Mouse (Mus musculus) C2C12 (cell line): ENCODE data around the gene Gls. TPM values are rescaled to one million over a fixed set of nuclear protein-coding genes. Genes with fewer than 3 reads are reported as not detected.
A peak's percentile ranks its signal among the peaks of the same experiment; 100 is the strongest.

Experiments
- H3K27me3 ChIP-seq: one replicate; pipeline ENCODE4 v1.6.1; 2011; ENCODE audit not compliant: control insufficient read depth, insufficient read depth, insufficient read length
- H3K36me3 ChIP-seq: one replicate; pipeline ENCODE4 v1.6.1; 2011; ENCODE audit not compliant: control insufficient read depth, insufficient read depth
- H3K4me3 ChIP-seq: one replicate; pipeline ENCODE4 v1.5.1; 2011; ENCODE audit warnings: mild to moderate bottlenecking, control low read depth; ENCODE audit not compliant: poor library complexity, insufficient read depth, severe bottlenecking
- H3K79me2 ChIP-seq: one replicate; pipeline ENCODE4 v1.6.1; 2011; ENCODE audit not compliant: control insufficient read depth, insufficient read depth
- H3K79me3 ChIP-seq: one replicate; pipeline ENCODE4 v1.6.1; 2011; ENCODE audit warnings: low read depth, control low read depth
- H3ac ChIP-seq: one replicate; pipeline ENCODE3; 2011; ENCODE audit warnings: low read depth; ENCODE audit not compliant: control insufficient read depth, insufficient read length
- CEBPB ChIP-seq: IDR thresholded peaks from one replicate; pipeline ENCODE4 v1.6.1; 2011; ENCODE audit warnings: low read depth, mild to moderate bottlenecking, control low read depth, moderate library complexity
- CTCF ChIP-seq: IDR thresholded peaks from one replicate; pipeline ENCODE4 v1.5.1; 2011; ENCODE audit not compliant: control insufficient read depth, insufficient read depth, insufficient read length
- FOSL1 ChIP-seq: IDR thresholded peaks from one replicate; pipeline ENCODE4 v1.8.0; 2011; ENCODE audit warnings: mild to moderate bottlenecking, low read length; ENCODE audit not compliant: poor library complexity, insufficient read depth, severe bottlenecking
- MAX ChIP-seq: IDR thresholded peaks from one replicate; pipeline ENCODE4 v1.6.1; 2011; ENCODE audit warnings: mild to moderate bottlenecking, control low read depth
- MYOD1 ChIP-seq: IDR thresholded peaks from one replicate; pipeline ENCODE4 v1.6.1; 2011; ENCODE audit warnings: low read depth; ENCODE audit not compliant: control insufficient read depth, insufficient read length
- MYOG ChIP-seq: IDR thresholded peaks from one replicate; pipeline ENCODE4 v1.6.1; 2011; ENCODE audit not compliant: control insufficient read depth, insufficient read length; ENCODE audit errors: extremely low read depth
- USF1 ChIP-seq: IDR thresholded peaks from one replicate; pipeline ENCODE4 v1.6.1; 2011; ENCODE audit warnings: low read depth, mild to moderate bottlenecking, control low read depth, moderate library complexity
- long read RNA-seq, 2 experiments: library from polyadenylated mRNA; unstranded; transcript quantifications; one replicate each; pipeline ENCODE4 v2.0.0; 2019 to 2020
- polyA plus RNA-seq: library from polyadenylated mRNA; unstranded; fragments of >200 nt; fragmentation: generic; extraction: Trizol; gene quantifications from one replicate; pipeline ENCODE4 v1.2.1, GENCODE M21; 2012; ENCODE audit warnings: missing spikeins

Gene Gls
- 22.0 TPM for polyA plus RNA-seq
- long read RNA-seq, experiment 1, partial matches to known transcripts: 0 of 10 reads
- long read RNA-seq, experiment 1, other reads (novel, unspliced or antisense): 10 of 10 reads
- long read RNA-seq, experiment 2, full-length matches to known transcripts: 4 of 14 reads
- long read RNA-seq, experiment 2, partial matches to known transcripts: 6 of 14 reads
- long read RNA-seq, experiment 2, other reads (novel, unspliced or antisense): 4 of 14 reads

DNA sequence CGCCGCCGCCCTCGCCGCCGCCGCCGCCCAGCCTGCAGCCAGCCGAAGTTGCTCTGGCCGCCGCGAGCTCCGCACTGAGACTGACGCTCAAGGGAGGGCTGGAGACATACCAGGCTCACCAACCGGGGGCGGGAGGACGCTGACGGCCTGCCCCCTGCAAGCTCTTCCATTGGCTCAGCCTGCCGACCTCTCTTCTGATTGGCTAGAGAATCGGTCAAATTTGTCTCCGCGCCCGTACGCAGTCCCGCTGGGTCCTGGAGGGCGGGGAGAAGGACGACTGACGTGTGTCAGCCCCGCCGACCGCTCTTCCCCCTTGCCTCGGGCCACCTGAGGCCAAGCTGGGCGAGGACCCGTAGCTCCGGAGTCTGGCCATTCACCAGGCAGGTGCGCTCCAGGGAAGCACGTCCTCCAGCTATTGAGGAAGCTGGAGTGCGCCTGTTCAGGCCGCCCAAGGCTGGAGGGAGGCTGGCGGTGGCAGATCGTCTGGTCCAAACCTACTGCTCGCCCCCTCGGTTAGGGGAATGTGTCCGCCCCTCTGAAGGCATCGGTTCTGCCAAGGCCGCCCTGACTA lies at the start of gene Gls:
Gene Gls, minus strand, starts transcription at position 90 of the 571 bp plus-strand sequence.
- Histone ChIP-seq H3K27me3 (no peaks in the 10 kb centered on the region), H3K79me2 (peaks cover 47% of the 10 kb centered on the region), H3ac (peak within 1 kb of the TSS; percentile 98), H3K79me3 (peaks cover 42% of the 10 kb centered on the region), H3K36me3 (no peaks in the 10 kb centered on the region), H3K4me3 (peak within 1 kb of the TSS; percentile 78)
- TF ChIP-seq MYOG (no peak), CEBPB (no peak), MAX (no peak)

DNA sequence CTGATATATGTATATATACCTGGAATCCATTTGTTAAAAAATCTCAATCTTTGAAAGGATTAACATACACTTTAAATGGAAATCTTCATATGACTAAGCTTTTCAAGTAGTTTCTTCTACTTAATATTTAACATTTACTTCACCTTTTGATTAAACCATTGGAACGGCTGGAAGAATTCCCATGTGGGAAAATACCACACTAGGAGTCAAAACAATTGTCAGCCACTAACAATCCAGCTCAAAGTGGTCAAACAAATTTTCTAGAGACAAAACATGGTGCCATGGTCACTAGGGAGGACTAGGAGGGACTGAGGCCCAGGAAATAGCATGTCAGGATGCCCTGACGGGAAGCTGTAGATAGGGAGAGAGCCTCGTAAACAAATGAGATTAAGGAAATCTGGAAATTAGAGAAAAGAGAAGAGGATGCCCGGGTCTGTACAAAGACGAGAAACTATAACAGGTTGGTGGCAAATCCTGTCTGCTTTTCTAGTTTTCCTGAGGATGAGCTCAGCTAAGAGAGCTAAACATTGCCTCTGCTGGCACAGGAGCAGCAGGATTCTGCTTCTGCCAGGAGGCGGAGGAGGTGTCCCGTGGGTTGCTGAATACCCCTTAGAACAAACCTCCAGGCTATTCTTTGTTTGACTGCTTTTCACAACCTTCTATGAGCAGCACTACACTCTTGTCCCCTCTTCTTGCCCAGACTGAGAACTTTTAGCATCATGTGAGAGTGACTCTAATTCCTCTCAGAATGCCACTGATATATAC lies 47.0 kb upstream of the Gls start:
- H3K27me3 ChIP-seq: no peaks in the 10 kb centered on the region
- no peaks in the 10 kb centered on the region for H3K36me3 ChIP-seq
- TF ChIP-seq MAX: no peak
- TF ChIP-seq MYOD1: no peak
- TF ChIP-seq FOSL1: no peak
- no peak for TF ChIP-seq CEBPB
- TF ChIP-seq USF1: no peak
- TF ChIP-seq CTCF: no peak
- no peak for TF ChIP-seq MYOG
- no peaks in the 10 kb centered on the region for H3K79me2 ChIP-seq
- no peak overlapping the region for H3ac ChIP-seq
- H3K79me3 ChIP-seq: no peaks in the 10 kb centered on the region
- no peak overlapping the region for H3K4me3 ChIP-seq

DNA sequence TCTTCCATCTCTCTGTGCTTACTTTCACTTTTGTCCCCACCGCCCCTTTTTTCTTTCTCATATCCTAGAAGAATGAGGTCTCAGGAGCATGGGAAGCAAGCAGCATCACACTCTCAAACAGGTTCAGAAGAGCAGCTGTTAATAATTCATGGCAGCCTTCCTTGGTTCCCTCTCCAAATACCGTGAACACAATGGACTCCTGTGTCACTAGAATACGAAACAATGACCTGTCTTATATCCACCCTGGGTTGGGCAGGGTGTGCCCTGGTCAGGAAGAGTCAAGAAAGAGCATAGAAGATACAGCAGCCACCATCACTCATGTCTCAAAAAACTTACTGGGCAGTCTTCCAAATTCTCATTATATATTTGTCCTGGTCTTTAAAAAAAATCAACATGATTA lies 46.3 kb upstream of the Gls start:
- TF ChIP-seq USF1 (no peak), CEBPB (no peak), CTCF (no peak)
- Histone ChIP-seq H3K27me3 (no peaks in the 10 kb centered on the region), H3K36me3 (no peaks in the 10 kb centered on the region), H3K79me3 (no peaks in the 10 kb centered on the region), H3ac (no peak overlapping the region), H3K79me2 (no peaks in the 10 kb centered on the region), H3K4me3 (no peak overlapping the region)

DNA sequence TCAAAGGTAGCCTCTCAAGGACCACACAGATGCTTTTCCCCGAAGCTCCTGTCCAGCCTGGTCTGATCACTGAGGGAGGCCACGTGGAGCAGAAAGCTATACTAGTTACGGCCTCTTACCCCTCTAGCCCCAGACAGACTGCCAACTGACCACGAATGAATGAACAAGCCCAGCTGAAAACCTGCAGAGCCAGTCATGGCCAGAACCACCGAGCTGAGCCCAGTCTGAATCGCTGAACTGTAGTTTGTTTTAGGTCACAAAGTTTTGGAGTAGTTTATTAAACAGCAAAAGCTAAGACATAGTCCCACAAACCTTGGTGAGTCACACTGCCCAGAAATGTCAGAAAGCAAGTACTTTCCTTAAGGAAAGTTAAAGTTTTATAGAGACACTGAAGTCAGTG lies 45.0 kb upstream of the Gls start:
- H3K4me3 ChIP-seq: no peak overlapping the region

DNA sequence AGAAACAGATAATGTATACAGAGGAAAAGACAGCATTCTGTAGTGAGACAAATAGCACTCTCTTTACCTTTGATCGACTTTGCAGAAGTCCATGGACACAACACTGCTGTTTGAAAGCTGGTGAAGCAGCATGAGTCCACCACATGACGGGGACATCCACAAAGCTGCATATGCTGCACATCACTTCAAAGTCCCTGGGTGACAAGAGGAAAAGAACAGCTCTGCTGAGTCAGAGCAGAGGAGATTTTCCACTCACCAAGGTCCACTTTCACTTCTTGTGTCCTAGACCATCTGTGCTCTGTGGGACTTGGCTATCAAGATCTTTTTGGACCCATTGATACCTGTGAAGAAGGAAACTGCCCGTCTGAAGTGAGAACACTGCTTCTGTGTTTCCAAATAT lies 41.2 kb upstream of the Gls start:
- H3K79me2 ChIP-seq: no peaks in the 10 kb centered on the region
- no peaks in the 10 kb centered on the region for H3K27me3 ChIP-seq
- no peak overlapping the region for H3ac ChIP-seq
- no peak overlapping the region for H3K4me3 ChIP-seq
- H3K79me3 ChIP-seq: no peaks in the 10 kb centered on the region
- TF ChIP-seq CEBPB (no peak), MYOD1 (no peak), FOSL1 (no peak), MYOG (no peak), MAX (no peak), CTCF (no peak), USF1 (no peak)
- no peaks in the 10 kb centered on the region for H3K36me3 ChIP-seq

More for the DNA sequence above, 45.0 kb upstream of the Gls start:
- H3K79me2 ChIP-seq: no peaks in the 10 kb centered on the region
- no peaks in the 10 kb centered on the region for H3K36me3 ChIP-seq
- H3ac ChIP-seq: no peak overlapping the region
- H3K79me3 ChIP-seq: no peaks in the 10 kb centered on the region
- TF ChIP-seq MYOD1: no peak
- no peak for TF ChIP-seq CTCF
- no peak for TF ChIP-seq USF1
- no peak for TF ChIP-seq MAX
- no peak for TF ChIP-seq CEBPB
- TF ChIP-seq MYOG: no peak
- no peak for TF ChIP-seq FOSL1
- no peaks in the 10 kb centered on the region for H3K27me3 ChIP-seq

DNA sequence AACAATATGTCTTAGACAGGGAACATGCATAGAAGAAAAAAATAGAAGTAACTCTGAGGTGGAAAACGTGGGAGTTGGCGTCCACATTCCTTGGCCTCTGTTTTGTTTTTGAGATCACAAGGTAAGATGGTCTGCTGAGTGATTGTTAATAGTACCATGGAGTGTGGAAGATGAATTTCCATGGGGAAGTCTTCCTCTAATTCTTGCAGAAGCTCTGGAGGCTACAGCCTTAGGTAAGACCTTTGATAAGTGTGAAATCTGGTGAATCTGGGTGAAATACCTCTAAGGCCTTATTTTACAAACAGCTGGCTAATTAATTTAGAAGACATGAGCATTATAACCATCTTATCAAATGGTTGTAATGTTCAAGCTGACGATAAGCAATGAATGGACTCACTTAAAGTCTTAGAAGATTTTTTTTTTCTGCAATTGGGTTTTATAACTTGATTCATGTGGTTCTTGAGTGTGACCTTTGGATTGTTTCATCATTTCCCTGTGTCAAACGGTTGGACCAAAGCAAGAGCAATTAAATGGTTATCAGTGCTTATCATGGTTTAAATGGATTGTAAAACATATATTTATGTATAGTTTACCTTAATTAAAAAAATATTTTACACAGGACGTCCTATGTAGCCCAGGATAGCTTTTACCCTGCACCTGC lies 39.1 kb upstream of the Gls start:
- TF ChIP-seq CTCF: no peak
- no peak for TF ChIP-seq MAX
- TF ChIP-seq FOSL1: no peak
- TF ChIP-seq MYOG: no peak
- TF ChIP-seq MYOD1: no peak
- no peak for TF ChIP-seq USF1
- TF ChIP-seq CEBPB: no peak
- Histone ChIP-seq H3K79me3 (no peaks in the 10 kb centered on the region), H3K79me2 (no peaks in the 10 kb centered on the region), H3ac (no peak overlapping the region), H3K27me3 (no peaks in the 10 kb centered on the region), H3K36me3 (no peaks in the 10 kb centered on the region), H3K4me3 (no peak overlapping the region)
